Mouse (Mus musculus) liver, embryonic 13.5 days (tissue): Measurements from ENCODE around the gene Dock3. TPM values are rescaled to one million over a fixed set of nuclear protein-coding genes. Genes with fewer than 3 reads are reported as not detected.
"Not testable (repeated sequence)": the region's sequence is repeated elsewhere in the genome, so short reads cannot be mapped to it uniquely, and the experiment has no call there.

Experiments used
- ATAC-seq: fragments of 200-750 bp; cut with Nextera tagmentation; 2 replicates; pipeline ENCODE4 v1.8.0; 2017; ENCODE audit warnings: low read depth, mild to moderate bottlenecking, moderate number of reproducible peaks, moderate library complexity
- DNase-seq: peaks from one replicate; pipeline ENCODE4 v3.0.0; 2022
- H3K27ac ChIP-seq: fragments of 300-500 bp; sonication (generic); 2 replicates; pipeline ENCODE4 v1.5.1; 2015; ENCODE audit warnings: moderate library complexity, mild to moderate bottlenecking, inconsistent platforms
- H3K27me3 ChIP-seq: fragments of 300-500 bp; sonication (generic); 2 replicates; pipeline ENCODE4 v1.6.1; 2015; ENCODE audit warnings: mild to moderate bottlenecking, inconsistent platforms
- H3K36me3 ChIP-seq: fragments of 300-500 bp; sonication (generic); 2 replicates; pipeline ENCODE4 v1.6.1; 2015; ENCODE audit warnings: mild to moderate bottlenecking, inconsistent platforms
- H3K4me1 ChIP-seq: fragments of 300-500 bp; sonication (generic); replicated peaks from 2 replicates; pipeline ENCODE4 v1.6.1; 2015; ENCODE audit warnings: inconsistent platforms
- H3K4me2 ChIP-seq: fragments of 300-500 bp; sonication (generic); 2 replicates; pipeline ENCODE4 v1.6.1; 2015; ENCODE audit warnings: inconsistent platforms, mild to moderate bottlenecking, moderate library complexity
- H3K4me3 ChIP-seq: fragments of 300-500 bp; sonication (generic); replicated peaks from 2 replicates; pipeline ENCODE4 v1.5.1; 2015; ENCODE audit warnings: mild to moderate bottlenecking, inconsistent platforms
- H3K9ac ChIP-seq: fragments of 300-500 bp; sonication (generic); 2 replicates; pipeline ENCODE4 v1.6.1; 2015; ENCODE audit warnings: mild to moderate bottlenecking, inconsistent platforms
- H3K9me3 ChIP-seq: fragments of 300-500 bp; sonication (generic); replicated peaks from 2 replicates; pipeline ENCODE4 v1.6.1; 2016; ENCODE audit warnings: inconsistent platforms
- WGBS: fragments of 180-500 bp; shearing (Covaris S2); methylation state at CpG from one replicate; pipeline ENCODE4 v1.1.7; 2015; ENCODE audit not compliant: insufficient replicate concordance; 5-methylcytosine and 5-hydroxymethylcytosine counted together
- polyA plus RNA-seq: library from polyadenylated mRNA; unstranded; fragments of >200 nt; fragmentation: Nextera tagmentation; extraction: Ambion mirVana; gene quantifications from 2 replicates; pipeline ENCODE4 v1.2.1, GENCODE M21; 2015

The Dock3 gene
- polyA plus RNA-seq, 1 experiment from 2014 or later = 0.09 TPM

- ATAC-seq = no peak
- H3K9me3 ChIP-seq = no peaks in the 10 kb centered on the region
- H3K4me2 ChIP-seq = no peak overlapping the region
- H3K27me3 ChIP-seq = peaks cover 37% of the 10 kb centered on the region
- no peak for DNase-seq
- 45% methylated on average over 1 of the region's 1 CpGs for WGBS
- no peak overlapping the region for H3K4me3 ChIP-seq
- H3K9ac ChIP-seq = no peak overlapping the region
- H3K36me3 ChIP-seq = no peaks in the 10 kb centered on the region
- no peak overlapping the region for H3K27ac ChIP-seq
- no peaks in the 10 kb centered on the region for H3K4me1 ChIP-seq
Measured at GRCm38 (mm10) chr9:107224597-107224996, 7.1 kb downstream of the Dock3 start.

DNA sequence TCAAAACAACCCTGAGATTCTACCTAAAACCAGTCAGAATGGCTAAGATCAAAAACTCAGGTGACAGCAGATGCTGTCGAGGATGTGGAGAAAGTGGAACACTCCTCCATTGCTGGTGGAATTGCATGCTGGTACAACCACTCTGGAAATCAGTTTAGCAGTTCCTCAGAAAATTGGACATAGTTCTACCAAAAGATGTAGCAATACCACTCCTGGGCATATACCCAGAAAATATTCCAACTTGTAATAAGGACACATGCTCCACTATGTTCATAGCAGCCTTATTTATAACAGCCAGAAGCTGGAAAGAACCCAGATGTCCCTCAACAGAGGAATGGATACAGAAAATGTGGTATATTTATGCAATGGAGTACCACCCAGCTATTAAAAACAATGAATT, 56.9 kb downstream of the Dock3 start:
- H3K4me3 ChIP-seq, ATAC-seq, H3K9me3 ChIP-seq, H3K36me3 ChIP-seq, H3K9ac ChIP-seq, H3K27me3 ChIP-seq, H3K4me1 ChIP-seq, H3K4me2 ChIP-seq, DNase-seq, H3K27ac ChIP-seq: not testable (repeated sequence)
- WGBS = 50% methylated on average over 1 of the region's 1 CpGs

DNA sequence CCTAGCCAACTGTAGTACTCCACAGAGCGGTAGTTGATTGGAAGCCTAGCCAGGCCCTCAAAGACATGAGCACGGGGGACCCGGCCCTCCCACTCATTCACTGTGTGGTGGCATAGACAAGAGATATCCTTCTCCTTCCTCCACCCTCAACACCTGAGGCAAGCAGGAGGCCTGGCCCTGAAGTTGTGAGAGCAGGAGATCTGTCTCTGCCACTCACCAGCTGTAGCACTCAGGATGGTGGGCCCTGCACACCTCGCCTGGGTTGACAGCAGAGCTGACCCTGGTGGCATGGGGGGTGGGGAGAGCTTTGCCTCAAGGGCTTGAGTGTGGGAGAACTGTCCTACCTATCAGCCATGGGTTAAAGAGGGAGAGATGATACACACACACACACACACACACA, 65.9 kb downstream of the Dock3 start:
- 64% methylated on average over 4 of the region's 4 CpGs for WGBS
- ATAC-seq = no peak
- Histone ChIP-seq H3K36me3 (no peaks in the 10 kb centered on the region), H3K27ac (no peak overlapping the region), H3K27me3 (no peaks in the 10 kb centered on the region), H3K4me2 (no peak overlapping the region), H3K9me3 (no peaks in the 10 kb centered on the region), H3K4me1 (no peaks in the 10 kb centered on the region), H3K9ac (no peak overlapping the region), H3K4me3 (no peak overlapping the region)
- no peak for DNase-seq

- Histone ChIP-seq H3K36me3 (no peaks in the 10 kb centered on the region), H3K27ac (no peak overlapping the region), H3K9ac (no peak overlapping the region), H3K4me2 (no peak overlapping the region), H3K4me1 (no peaks in the 10 kb centered on the region), H3K9me3 (no peaks in the 10 kb centered on the region), H3K27me3 (no peaks in the 10 kb centered on the region), H3K4me3 (no peak overlapping the region)
- 9% methylated on average over 3 of the region's 3 CpGs for WGBS
- ATAC-seq = no peak
- DNase-seq = no peak
Measured at GRCm38 (mm10) chr9:107164825-107165224, 66.9 kb downstream of the Dock3 start.

- 74% methylated on average over 4 of the region's 4 CpGs for WGBS
Measured at GRCm38 (mm10) chr9:107156388-107156787, 75.3 kb downstream of the Dock3 start.

DNA sequence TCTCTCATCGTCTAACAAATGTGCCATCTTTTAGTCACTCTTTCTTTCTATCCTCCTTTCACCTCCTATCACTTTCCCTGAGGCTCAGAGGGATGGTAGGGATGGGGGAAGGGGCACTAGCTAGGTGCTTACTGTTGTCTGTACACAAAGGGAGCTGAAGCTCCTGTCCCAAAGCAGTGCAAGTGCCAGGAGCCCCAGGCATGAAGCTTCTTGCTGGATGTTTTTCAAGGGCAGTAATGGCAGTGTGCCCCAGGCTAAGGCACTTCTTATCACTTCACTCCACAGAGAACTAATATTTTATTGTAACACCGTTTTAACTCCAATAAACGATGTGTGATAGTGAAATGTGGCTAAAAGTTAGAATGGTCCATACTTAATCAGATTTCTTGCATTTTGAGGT, 118.9 kb downstream of the Dock3 start:
- DNase-seq (no peak), ATAC-seq (no peak)

More at GRCm38 (mm10) chr9:107156388-107156787, 75.3 kb downstream of the Dock3 start:
- H3K4me2 ChIP-seq, H3K27me3 ChIP-seq, H3K9ac ChIP-seq, H3K36me3 ChIP-seq, ATAC-seq, H3K27ac ChIP-seq, H3K9me3 ChIP-seq, H3K4me1 ChIP-seq, DNase-seq, H3K4me3 ChIP-seq: not testable (repeated sequence)

GRCm38 (mm10) chr9:107112056-107112455, 119.7 kb downstream of the Dock3 start:
- Histone ChIP-seq H3K9me3 (no peaks in the 10 kb centered on the region), H3K27ac (no peak overlapping the region), H3K9ac (no peak overlapping the region), H3K27me3 (no peaks in the 10 kb centered on the region), H3K4me1 (no peaks in the 10 kb centered on the region), H3K4me2 (no peak overlapping the region), H3K36me3 (no peaks in the 10 kb centered on the region), H3K4me3 (no peak overlapping the region)
- WGBS = 32% methylated on average over 2 of the region's 2 CpGs
- ATAC-seq (no peak), DNase-seq (no peak)

More for the DNA sequence above, 118.9 kb downstream of the Dock3 start:
- Histone ChIP-seq H3K27ac (no peak overlapping the region), H3K27me3 (no peaks in the 10 kb centered on the region), H3K4me2 (no peak overlapping the region), H3K9me3 (no peaks in the 10 kb centered on the region), H3K4me1 (no peaks in the 10 kb centered on the region), H3K36me3 (no peaks in the 10 kb centered on the region), H3K9ac (no peak overlapping the region), H3K4me3 (no peak overlapping the region)
- 42% methylated on average over 3 of the region's 3 CpGs for WGBS

DNA sequence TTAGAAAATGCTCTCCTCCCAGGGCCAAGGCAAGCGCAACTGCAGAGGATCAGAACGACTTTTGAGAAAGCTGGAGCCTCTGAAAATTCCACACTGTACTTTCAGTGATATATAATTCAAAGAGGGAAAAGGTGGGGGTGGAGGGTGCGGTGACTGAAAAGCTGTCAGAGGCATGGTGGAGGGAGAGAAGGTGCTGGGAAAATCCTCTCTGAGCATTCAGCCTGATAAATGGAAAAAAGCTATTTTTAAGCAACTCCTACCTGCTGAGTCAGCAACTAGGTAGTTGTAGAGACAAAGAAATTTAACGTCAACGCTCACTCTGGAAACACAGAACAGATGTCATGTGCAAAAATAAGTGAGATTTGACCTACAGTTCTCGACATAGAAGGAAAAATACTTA, 132.2 kb downstream of the Dock3 start:
- ATAC-seq = no peak
- no peak overlapping the region for H3K4me3 ChIP-seq

GRCm38 (mm10) chr9:107089451-107089850, 142.3 kb downstream of the Dock3 start:
- H3K36me3 ChIP-seq, H3K27ac ChIP-seq, DNase-seq, H3K27me3 ChIP-seq, H3K9ac ChIP-seq, H3K4me2 ChIP-seq, ATAC-seq, H3K9me3 ChIP-seq, H3K4me1 ChIP-seq, H3K4me3 ChIP-seq: not testable (repeated sequence)
- WGBS = 46% methylated on average over 17 of the region's 17 CpGs

More for the DNA sequence above, 132.2 kb downstream of the Dock3 start:
- no peak overlapping the region for H3K27ac ChIP-seq
- WGBS = 59% methylated on average over 6 of the region's 6 CpGs
- no peaks in the 10 kb centered on the region for H3K9me3 ChIP-seq
- H3K4me1 ChIP-seq = no peaks in the 10 kb centered on the region
- no peak for DNase-seq
- no peak overlapping the region for H3K4me2 ChIP-seq
- no peak overlapping the region for H3K9ac ChIP-seq
- H3K36me3 ChIP-seq = no peaks in the 10 kb centered on the region
- no peaks in the 10 kb centered on the region for H3K27me3 ChIP-seq

- Histone ChIP-seq H3K36me3 (no peaks in the 10 kb centered on the region), H3K4me1 (no peaks in the 10 kb centered on the region), H3K27me3 (no peaks in the 10 kb centered on the region), H3K9ac (no peak overlapping the region), H3K4me3 (no peak overlapping the region), H3K4me2 (no peak overlapping the region), H3K9me3 (no peaks in the 10 kb centered on the region), H3K27ac (no peak overlapping the region)
- no peak for DNase-seq
- ATAC-seq = no peak
- WGBS = 72% methylated on average over 2 of the region's 2 CpGs
Measured at GRCm38 (mm10) chr9:107087531-107087930, 144.2 kb downstream of the Dock3 start.

DNA sequence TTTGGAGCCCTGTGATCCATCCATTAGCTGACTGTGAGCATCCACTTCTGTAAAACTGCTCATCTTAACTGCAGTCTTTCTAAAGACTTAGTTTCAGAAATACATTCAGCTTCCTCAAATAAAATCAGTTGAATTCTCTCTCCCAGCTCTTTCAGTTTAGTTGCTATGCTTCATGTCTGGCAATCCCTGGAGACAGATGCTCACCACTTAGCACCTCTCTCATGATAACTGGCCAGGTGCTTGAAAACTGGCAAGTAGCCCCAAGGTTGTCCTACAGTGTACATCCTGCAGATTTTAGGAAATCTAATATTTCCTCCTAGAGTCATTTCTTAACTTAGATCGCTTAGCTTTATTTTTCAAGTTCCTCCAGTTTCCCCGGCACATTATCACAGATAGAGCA, 193.8 kb downstream of the Dock3 start:
- ATAC-seq (no peak), DNase-seq (no peak)
- H3K9me3 ChIP-seq = no peaks in the 10 kb centered on the region
- H3K27me3 ChIP-seq = no peaks in the 10 kb centered on the region
- H3K4me1 ChIP-seq = no peaks in the 10 kb centered on the region
- WGBS = 70% methylated on average over 2 of the region's 2 CpGs
- no peak overlapping the region for H3K4me3 ChIP-seq
- no peaks in the 10 kb centered on the region for H3K36me3 ChIP-seq
- no peak overlapping the region for H3K9ac ChIP-seq
- no peak overlapping the region for H3K4me2 ChIP-seq
- no peak overlapping the region for H3K27ac ChIP-seq

GRCm38 (mm10) chr9:107027586-107027985, 204.1 kb downstream of the Dock3 start:
- 58% methylated on average over 2 of the region's 2 CpGs for WGBS
- ATAC-seq = no peak
- no peak overlapping the region for H3K27ac ChIP-seq

More at GRCm38 (mm10) chr9:107027586-107027985, 204.1 kb downstream of the Dock3 start:
- H3K9ac ChIP-seq = no peak overlapping the region
- H3K4me1 ChIP-seq = no peaks in the 10 kb centered on the region
- no peak for DNase-seq
- H3K9me3 ChIP-seq = no peaks in the 10 kb centered on the region
- H3K4me3 ChIP-seq = no peak overlapping the region
- H3K4me2 ChIP-seq = no peak overlapping the region
- no peaks in the 10 kb centered on the region for H3K36me3 ChIP-seq
- H3K27me3 ChIP-seq = no peaks in the 10 kb centered on the region
